Mouse (Mus musculus): ENCODE measurements at regions not wholly inside any gene's neighbourhood (a gene's known extent, or its start where the extent isn't known, plus 50 kb on each side); places are given as distances from the start of the nearest gene placed in this dataset.
A peak's percentile ranks its signal among the peaks of the same experiment; 100 is the strongest.

GRCm38 (mm10) chr8:26226612-26227528, 107.5 kb downstream of the Gm45692 start:
- no peak for DNase-seq

GRCm38 (mm10) chr8:26227529-26227895, 108.2 kb downstream of the Gm45692 start:
- peak; percentile 13 to 25 for DNase-seq

GRCm38 (mm10) chr8:26229548-26229947, 110.2 kb downstream of the Gm45692 start:
- DNase-seq: no peak

- DNase-seq: no peak
These were observed 119.7 kb downstream of the Gm45692 start for GRCm38 (mm10) chr8:26239075-26239474.

GRCm38 (mm10) chr8:26239604-26240003, 120.3 kb downstream of the Gm45692 start:
- DNase-seq: no peak

GRCm38 (mm10) chr8:26243743-26244142, 124.4 kb downstream of the Gm45692 start:
- DNase-seq: no peak

GRCm38 (mm10) chr8:26244308-26244707, 125.0 kb downstream of the Gm45692 start:
- no peak for DNase-seq

- peak in 1 of 2 experiments; percentile 15 for DNase-seq
These were observed 135.9 kb downstream of the Gm45692 start for GRCm38 (mm10) chr8:26255191-26255669.

- no peak for DNase-seq
These were observed 141.0 kb downstream of the Gm45692 start for GRCm38 (mm10) chr8:26260294-26260693.

GRCm38 (mm10) chr8:26262536-26262935, 143.2 kb downstream of the Gm45692 start:
- DNase-seq: no peak

GRCm38 (mm10) chr8:26264869-26265321, 145.6 kb downstream of the Gm45692 start:
- DNase-seq: peak; percentile 46 to 56

GRCm38 (mm10) chr8:26265366-26265765, 146.0 kb downstream of the Gm45692 start:
- DNase-seq: peak; percentile 13 to 25

- DNase-seq: no peak
These were observed 147.1 kb downstream of the Gm45692 start for GRCm38 (mm10) chr8:26266384-26266783.

GRCm38 (mm10) chr8:26267569-26267968, 148.2 kb downstream of the Gm45692 start:
- DNase-seq: no peak

GRCm38 (mm10) chr8:26268751-26269415, 149.5 kb downstream of the Gm45692 start:
- peak; percentile 20 to 24 for DNase-seq

GRCm38 (mm10) chr8:26272110-26272509, 152.8 kb downstream of the Gm45692 start:
- peak; percentile 18 to 41 for DNase-seq

GRCm38 (mm10) chr8:26272675-26273414, 153.5 kb downstream of the Gm45692 start:
- no peak for DNase-seq

- no peak for DNase-seq
These were observed 154.1 kb downstream of the Gm45692 start for GRCm38 (mm10) chr8:26273415-26273760.

- no peak for DNase-seq
These were observed 154.5 kb downstream of the Gm45692 start for GRCm38 (mm10) chr8:26273792-26274191.

- DNase-seq: no peak
These were observed 155.1 kb downstream of the Gm45692 start for GRCm38 (mm10) chr8:26274481-26274880.

GRCm38 (mm10) chr8:26282156-26282935, 163.0 kb downstream of the Gm45692 start:
- DNase-seq: no peak

- DNase-seq: no peak
These were observed 164.6 kb downstream of the Gm45692 start for GRCm38 (mm10) chr8:26283957-26284356.
